8 mouse cellular contexts compared by ENCODE assay signal in genomic region chrX:23328116-23328515, GRCm38 (mm10). TPM values are rescaled to one million over a fixed set of nuclear protein-coding genes. Genes with fewer than 3 reads are reported as not detected.
DNase-seq lines count a peak whose midpoint lies in the region; ATAC-seq and TF ChIP-seq lines count a peak whose summit lies in the region.

No protein-coding gene starts in this region.

- no peak for ATAC-seq in embryonic facial prominence, embryonic 11.5 days (replicated peaks; ENCODE audit: insufficient number of reproducible peaks, low FRiP score, low TSS enrichment, low read depth)

- no peak overlapping the region for H3K4me2 ChIP-seq in embryonic facial prominence, embryonic 11.5 days (ENCODE audit: low read depth, low read length)

- no peak for TF ChIP-seq POLR2A in kidney, adult 2 months (IDR thresholded peaks at IDR 0.05; ENCODE audit: low read depth, low read length)

- H3K4me3 ChIP-seq in kidney, adult 2 months (ENCODE audit: insufficient read depth, low read depth, low read length), result no peak overlapping the region
- no peak overlapping the region for H3K4me3 ChIP-seq in embryonic facial prominence, embryonic 11.5 days (ENCODE audit: low read depth, low read length)

- peak; percentile 3 for DNase-seq in adrenal gland, postnatal 10 days
- DNase-seq in adrenal gland, adult 8-10 months, result no peak
- peak; percentile 1 for DNase-seq in kidney, adult 2 months
- DNase-seq in kidney, postnatal 14 days, result no peak
- DNase-seq in 416B (ENCODE audit: low read depth), result peak; percentile 20
- DNase-seq in embryonic facial prominence, embryonic 11.5 days (ENCODE audit: low spot score), result peak; percentile 27
- DNase-seq in urinary bladder, adult 2 months (ENCODE audit: low spot score), result no peak
- no peak for DNase-seq in frontal cortex, postnatal 25 days (ENCODE audit: low spot score in 2 of 2)

- H3K36me3 ChIP-seq in kidney, adult 2 months (ENCODE audit: control insufficient read depth, insufficient read depth, low read length), result no peaks in the 10 kb centered on the region
- H3K36me3 ChIP-seq in embryonic facial prominence, embryonic 11.5 days (replicated peaks; ENCODE audit: control insufficient read depth, insufficient read depth, low read depth, low read length), result no peaks in the 10 kb centered on the region

- no peak for TF ChIP-seq CTCF in kidney, adult 2 months (conservative IDR thresholded peaks at IDR 0.05; ENCODE audit: insufficient read depth, insufficient read length, low read depth, low read length)

- WGBS in kidney, adult 2 months, result 80% methylated on average over 1 of the region's 1 CpGs
- WGBS in embryonic facial prominence, embryonic 11.5 days, result 50% methylated on average over 1 of the region's 1 CpGs

- no peak overlapping the region for H3K27ac ChIP-seq in kidney, adult 2 months (ENCODE audit: insufficient read depth, low read depth, low read length)
- H3K27ac ChIP-seq in embryonic facial prominence, embryonic 11.5 days (replicated peaks; ENCODE audit: low read depth, low read length), result no peak overlapping the region

- no peaks in the 10 kb centered on the region for H3K27me3 ChIP-seq in kidney, adult 2 months (replicated peaks; ENCODE audit: control insufficient read depth, insufficient read depth, low read length)
- H3K27me3 ChIP-seq in embryonic facial prominence, embryonic 11.5 days (ENCODE audit: control insufficient read depth, insufficient read depth, low read length), result no peaks in the 10 kb centered on the region

- H3K4me1 ChIP-seq in kidney, adult 2 months (ENCODE audit: control insufficient read depth, insufficient read depth, low read length), result no peaks in the 10 kb centered on the region
- H3K4me1 ChIP-seq in embryonic facial prominence, embryonic 11.5 days (ENCODE audit: control insufficient read depth, insufficient read depth, low read length), result no peaks in the 10 kb centered on the region

- H3K9ac ChIP-seq in embryonic facial prominence, embryonic 11.5 days (replicated peaks; ENCODE audit: low read length), result no peak overlapping the region

- no peaks in the 10 kb centered on the region for H3K9me3 ChIP-seq in embryonic facial prominence, embryonic 11.5 days (replicated peaks; ENCODE audit: control insufficient read depth, low read length)

RNA-seq across cellular contexts. Expression of gene Klhl13, which starts 36.8 kb away (rescaled TPM):
- 10 to 100 TPM; 23.9 to 28.2 TPM for total RNA-seq in adrenal gland, postnatal 10 days (2021)
- 10 to 100 TPM; 18.6 to 25.8 (median 22.7) TPM for total RNA-seq in adrenal gland, adult 8-10 months (2022)
- 4.0 and 5.3 TPM in 2 replicates for polyA plus RNA-seq in kidney, adult 2 months (2012; rRNA removed)
- 83.4 and 83.9 TPM in 2 replicates for polyA plus RNA-seq in embryonic facial prominence, embryonic 11.5 days (2014; fragmentation: Nextera tagmentation; extraction: Ambion mirVana)
- polyA plus RNA-seq in urinary bladder, adult 2 months (2012; rRNA removed), result 7.5 and 9.3 TPM in 2 replicates

Comparison
In these comparisons a context has a peak if more than half of its experiments do, and no peak if none do; other contexts are left out.
1. DNase-seq: peak in adrenal gland, postnatal 10 days (single experiment), kidney, adult 2 months (single experiment), 416B (single experiment) and embryonic facial prominence, embryonic 11.5 days (single experiment); none in adrenal gland, adult 8-10 months (single experiment), kidney, postnatal 14 days (single experiment), urinary bladder, adult 2 months (single experiment) and frontal cortex, postnatal 25 days (0 of 2).